Mouse (Mus musculus) heart, embryonic 14.5 days (tissue): ENCODE data around the gene Dcaf7. TPM values are rescaled to one million over a fixed set of nuclear protein-coding genes. Genes with fewer than 3 reads are reported as not detected.

Source experiments
- ATAC-seq: fragments of 200-750 bp; cut with Nextera tagmentation; 2 replicates; pipeline ENCODE4 v1.8.0; 2017; ENCODE audit warnings: low read depth, moderate TSS enrichment; ENCODE audit not compliant: insufficient number of reproducible peaks, insufficient read depth, low FRiP score
- H3K27ac ChIP-seq, 2 experiments: fragments of 200-500 bp in 1 of 2; fragments of 300-500 bp in 1 of 2; sonication (generic) in 1 of 2; replicated peaks in 1 of 2; 2 replicates each; pipeline ENCODE4 v1.5.1; 2012 to 2014; ENCODE audit warnings: low read depth in 2 of 2, low read length in 2 of 2, control low read depth in 1 of 2, mild to moderate bottlenecking in 1 of 2, mixed read lengths in 1 of 2; ENCODE audit not compliant: control insufficient read depth in 1 of 2, insufficient read depth in 1 of 2
- H3K27me3 ChIP-seq: fragments of 300-500 bp; sonication (generic); 2 replicates; pipeline ENCODE4 v1.6.1; 2014; ENCODE audit warnings: mild to moderate bottlenecking, low read length, control low read depth; ENCODE audit not compliant: control insufficient read depth, insufficient read depth
- H3K36me3 ChIP-seq: fragments of 300-500 bp; sonication (generic); 2 replicates; pipeline ENCODE4 v1.6.1; 2014; ENCODE audit warnings: mild to moderate bottlenecking, control low read depth, low read length, mixed read lengths; ENCODE audit not compliant: control insufficient read depth, insufficient read depth
- H3K4me1 ChIP-seq, 2 experiments: fragments of 200-500 bp in 1 of 2; fragments of 300-500 bp in 1 of 2; sonication (generic) in 1 of 2; 2 replicates each; pipeline ENCODE4 v1.6.1; 2012 to 2014; ENCODE audit warnings: low read length in 2 of 2, control low read depth in 1 of 2, mixed read lengths in 1 of 2; ENCODE audit not compliant: control insufficient read depth in 2 of 2, insufficient read depth in 2 of 2
- H3K4me2 ChIP-seq: fragments of 300-500 bp; sonication (generic); 2 replicates; pipeline ENCODE4 v1.6.1; 2014; ENCODE audit warnings: mild to moderate bottlenecking, low read length
- H3K4me3 ChIP-seq, 2 experiments: fragments of 200-500 bp in 1 of 2; fragments of 300-500 bp in 1 of 2; sonication (generic) in 1 of 2; 2 replicates each; pipeline ENCODE4 v1.5.1; 2012 to 2014; ENCODE audit warnings: low read length in 2 of 2, mild to moderate bottlenecking in 2 of 2, control low read depth in 1 of 2, low read depth in 1 of 2, moderate library complexity in 1 of 2; ENCODE audit not compliant: control insufficient read depth in 1 of 2, insufficient read depth in 1 of 2
- H3K9ac ChIP-seq: fragments of 300-500 bp; sonication (generic); 2 replicates; pipeline ENCODE4 v1.6.1; 2014; ENCODE audit warnings: mild to moderate bottlenecking, low read length
- H3K9me3 ChIP-seq: fragments of 300-500 bp; sonication (generic); 2 replicates; pipeline ENCODE4 v1.6.1; 2016; ENCODE audit warnings: low read length, control low read depth; ENCODE audit not compliant: control insufficient read depth
- WGBS: fragments of 180-500 bp; shearing (Covaris S2); extraction: QIAGEN DNeasy Blood & Tissue Kit; methylation state at CpG from one replicate; pipeline ENCODE4 v1.1.7; 2014; 5-methylcytosine and 5-hydroxymethylcytosine counted together
- polyA plus RNA-seq: library from polyadenylated mRNA; unstranded; fragments of >200 nt; fragmentation: Nextera tagmentation; extraction: Ambion mirVana; gene quantifications from 2 replicates; pipeline ENCODE4 v1.2.1, GENCODE M21; 2014

The Dcaf7 gene
- polyA plus RNA-seq, 1 experiment from 2014 or later: 52.0 TPM

- no peaks in the 10 kb centered on the region for H3K4me1 ChIP-seq
- H3K4me3 ChIP-seq: no peak overlapping the region
- H3K27ac ChIP-seq: no peak overlapping the region
- H3K27me3 ChIP-seq: no peaks in the 10 kb centered on the region
- H3K36me3 ChIP-seq: peaks cover 35% of the 10 kb centered on the region
- no peak overlapping the region for H3K9ac ChIP-seq
- WGBS: 5% methylated on average over 4 of the region's 4 CpGs
- no peak overlapping the region for H3K4me2 ChIP-seq
- no peaks in the 10 kb centered on the region for H3K9me3 ChIP-seq
- no peak for ATAC-seq
These were observed 39.6 kb downstream of the Dcaf7 start for GRCm38 (mm10) chr11:106076321-106076720.

- H3K9ac ChIP-seq: peak within 1 kb of the TSS; percentile 97
- H3K36me3 ChIP-seq: no peaks in the 10 kb centered on the region
- H3K27ac ChIP-seq: peak within 1 kb of the TSS; percentile 94 to 96
- peak within 1 kb of the TSS; percentile 63 to 95 for H3K4me3 ChIP-seq
- no peaks in the 10 kb centered on the region for H3K9me3 ChIP-seq
- H3K27me3 ChIP-seq: no peaks in the 10 kb centered on the region
- H3K4me2 ChIP-seq: peak within 1 kb of the TSS; percentile 76
- ATAC-seq: peak; percentile 98
- H3K4me1 ChIP-seq: peaks cover 0 to 18% of the 10 kb centered on the region in 2 experiments; a peak in 3 of 4 replicates
- WGBS: under 1% methylated on average over 69 of the region's 69 CpGs
These were observed 47.3 kb downstream of the Dcaf7 start, which contains the start of gene Map3k3 for GRCm38 (mm10) chr11:106083708-106084701. Gene Map3k3 (plus strand): TSS chr11:106084613.

DNA sequence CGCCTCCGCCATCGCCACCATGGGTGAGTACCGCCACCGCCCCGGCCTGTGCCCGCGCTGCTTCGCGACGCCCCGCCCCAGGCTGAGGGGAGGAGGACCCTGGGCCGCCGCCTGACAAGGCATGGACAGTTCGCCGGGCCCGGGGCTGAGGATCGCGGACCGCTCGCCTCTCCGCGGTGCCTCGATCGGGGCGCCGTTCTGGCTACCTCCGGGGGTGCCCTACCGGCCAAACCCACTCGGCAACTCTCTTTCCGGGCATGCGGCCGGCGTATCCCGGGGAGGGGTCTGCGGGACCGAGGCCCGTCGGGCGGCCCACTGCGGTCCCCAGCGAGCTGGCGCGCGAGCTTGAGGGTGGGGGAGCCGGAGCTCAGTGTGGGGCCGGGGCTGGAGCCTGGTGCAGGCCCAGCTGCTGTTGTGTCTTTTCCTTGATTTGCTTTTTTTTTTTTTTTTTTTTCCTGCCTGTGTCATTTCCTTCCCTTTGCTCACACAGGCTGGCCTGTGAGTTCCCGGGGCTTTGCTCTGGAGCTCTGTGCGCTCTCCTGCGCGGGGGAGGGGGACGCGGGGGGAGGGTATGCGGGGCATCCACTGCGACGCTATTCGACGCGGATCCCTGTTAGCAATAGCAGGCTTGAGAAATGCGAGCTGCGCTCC, 48.4 kb downstream of the Dcaf7 start:
- peak; percentile 68 for ATAC-seq
- peak overlapping the region; percentile 97 for H3K9ac ChIP-seq
- H3K4me2 ChIP-seq: peak overlapping the region; percentile 76
- H3K9me3 ChIP-seq: no peaks in the 10 kb centered on the region
- H3K36me3 ChIP-seq: no peaks in the 10 kb centered on the region
- H3K27me3 ChIP-seq: no peaks in the 10 kb centered on the region
- H3K27ac ChIP-seq: peak overlapping the region; percentile 93 to 95
- H3K4me3 ChIP-seq: peak overlapping the region; percentile 63 to 92
- peaks cover 0 to 18% of the 10 kb centered on the region in 2 experiments; a peak in 3 of 4 replicates for H3K4me1 ChIP-seq
- WGBS: under 1% methylated on average over 60 of the region's 61 CpGs

GRCm38 (mm10) chr11:106098223-106098622, 61.6 kb downstream of the Dcaf7 start:
- H3K4me2 ChIP-seq: no peak overlapping the region
- 74% methylated on average over 1 of the region's 1 CpGs for WGBS
- ATAC-seq: peak; percentile 69
- H3K9ac ChIP-seq: no peak overlapping the region
- H3K27ac ChIP-seq: peak overlapping the region; percentile 24 to 49; a peak in 3 of 4 replicates
- H3K4me1 ChIP-seq: 0 out of 4 replicates have a peak, but pooled peaks cover 0 to 4% of the 10 kb centered on the region in 2 experiments
- H3K9me3 ChIP-seq: no peaks in the 10 kb centered on the region
- no peaks in the 10 kb centered on the region for H3K27me3 ChIP-seq
- H3K36me3 ChIP-seq: peaks cover 7% of the 10 kb centered on the region; the same call in 1 of the 2 replicates
- H3K4me3 ChIP-seq: no peak overlapping the region

DNA sequence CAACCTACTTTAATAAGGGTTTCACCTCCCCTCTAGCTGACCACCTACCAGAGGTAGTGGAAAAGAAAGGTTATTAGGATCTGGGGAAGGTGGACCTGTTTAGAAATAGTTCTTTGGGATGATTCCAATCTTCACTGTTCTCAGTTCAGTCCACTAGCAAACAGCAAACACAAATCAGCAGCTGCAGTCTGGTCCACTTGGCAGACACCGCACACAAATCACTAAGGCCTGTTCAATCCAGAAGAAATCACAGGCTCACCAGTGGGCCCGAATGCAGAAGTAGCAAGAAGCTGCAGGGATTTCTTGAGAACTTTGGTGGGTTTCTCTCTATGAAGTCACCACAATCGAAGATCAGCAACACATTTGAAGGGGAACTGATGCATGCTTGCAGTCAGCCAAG, 66.2 kb downstream of the Dcaf7 start:
- H3K4me1 ChIP-seq: 0 out of 4 replicates have a peak, but pooled peaks cover 0 to 4% of the 10 kb centered on the region in 2 experiments
- H3K36me3 ChIP-seq: peaks cover 13% of the 10 kb centered on the region; the same call in 1 of the 2 replicates
- no peaks in the 10 kb centered on the region for H3K9me3 ChIP-seq
- H3K4me3 ChIP-seq: no peak overlapping the region
- 90% methylated on average over 3 of the region's 3 CpGs for WGBS
- ATAC-seq: no peak
- H3K27me3 ChIP-seq: no peaks in the 10 kb centered on the region
- H3K9ac ChIP-seq: no peak overlapping the region
- H3K4me2 ChIP-seq: no peak overlapping the region
- no peak overlapping the region for H3K27ac ChIP-seq

DNA sequence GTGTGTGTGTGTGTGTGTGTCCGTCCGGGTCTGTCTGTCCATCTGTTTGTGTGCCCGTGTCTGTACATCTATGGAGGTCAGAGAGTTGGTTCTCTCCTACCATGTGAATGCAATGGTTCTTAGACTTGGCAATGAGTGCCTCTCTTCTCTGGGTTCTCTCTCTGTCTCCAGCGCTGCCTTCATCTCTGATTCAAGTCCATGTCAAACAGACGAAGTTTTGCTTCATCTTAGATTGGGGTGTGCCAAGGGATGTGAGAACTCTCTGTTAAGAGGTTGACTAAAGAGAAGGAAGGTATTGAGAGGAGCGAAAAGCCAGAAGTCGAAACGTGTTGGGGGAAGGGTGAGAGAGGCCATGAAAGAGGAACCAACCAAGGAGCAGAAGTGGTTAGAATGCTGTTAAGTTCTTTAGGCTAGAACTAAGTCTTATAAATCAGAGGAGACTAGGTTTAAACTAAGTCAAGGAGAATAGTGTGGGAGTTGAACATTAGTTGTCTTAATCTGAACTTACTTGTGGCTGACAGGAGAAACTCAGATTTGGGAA, 69.4 kb downstream of the Dcaf7 start:
- Histone ChIP-seq H3K9me3 (no peaks in the 10 kb centered on the region), H3K4me2 (no peak overlapping the region), H3K36me3 (peaks cover 17% of the 10 kb centered on the region), H3K27me3 (no peaks in the 10 kb centered on the region), H3K9ac (no peak overlapping the region), H3K4me1 (no peaks in the 10 kb centered on the region), H3K4me3 (no peak overlapping the region), H3K27ac (no peak overlapping the region)
- no peak for ATAC-seq
- 75% methylated on average over 8 of the region's 8 CpGs for WGBS
